Mouse (Mus musculus): Measurements from ENCODE around the gene Ms4a12. TPM values are rescaled to one million over a fixed set of nuclear protein-coding genes. Genes with fewer than 3 reads are reported as not detected.

Ms4a12 gene
- polyA plus RNA-seq, 1 experiment from 2014 or later: not detected

DNA sequence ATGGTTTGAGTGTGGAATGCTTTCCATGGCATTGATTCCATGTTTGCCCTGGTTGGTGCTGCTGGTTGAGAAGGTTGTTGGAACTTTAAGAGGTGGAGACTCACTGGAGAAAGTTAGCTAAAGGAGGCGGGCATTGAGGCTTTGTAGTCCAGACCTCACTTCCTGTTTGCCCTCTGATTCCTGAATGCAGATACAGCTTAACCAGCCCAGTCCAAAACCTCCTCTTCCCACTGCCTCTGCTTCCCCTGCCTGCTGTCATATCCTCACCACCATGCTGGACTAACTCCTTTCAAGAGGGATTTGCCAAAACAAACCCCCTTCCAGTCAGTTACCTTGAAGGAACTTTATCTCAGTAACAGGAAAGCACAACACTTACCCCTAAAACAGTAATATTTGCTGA is 39.7 kb downstream of the Ms4a12 start:
- H3K27ac ChIP-seq: no peak overlapping the region
- no peaks in the 10 kb centered on the region for H3K36me3 ChIP-seq (ENCODE audit: inconsistent target)
- H3K79me2 ChIP-seq (ENCODE audit: inconsistent target): no peaks in the 10 kb centered on the region
- H3K4me3 ChIP-seq (ENCODE audit: inconsistent target): no peak overlapping the region
- 50% methylated on average over 1 of the region's 1 CpGs for WGBS (ENCODE audit: missing documents)

GRCm38 (mm10) chr19:11184121-11184520 is 48.1 kb downstream of the Ms4a12 start:
- H3K36me3 ChIP-seq (ENCODE audit: inconsistent target): no peaks in the 10 kb centered on the region
- 19% methylated on average over 5 of the region's 5 CpGs for WGBS (ENCODE audit: missing documents)
- H3K27ac ChIP-seq: no peak overlapping the region
- H3K79me2 ChIP-seq (ENCODE audit: inconsistent target): no peaks in the 10 kb centered on the region
- H3K4me3 ChIP-seq (ENCODE audit: inconsistent target): no peak overlapping the region

DNA sequence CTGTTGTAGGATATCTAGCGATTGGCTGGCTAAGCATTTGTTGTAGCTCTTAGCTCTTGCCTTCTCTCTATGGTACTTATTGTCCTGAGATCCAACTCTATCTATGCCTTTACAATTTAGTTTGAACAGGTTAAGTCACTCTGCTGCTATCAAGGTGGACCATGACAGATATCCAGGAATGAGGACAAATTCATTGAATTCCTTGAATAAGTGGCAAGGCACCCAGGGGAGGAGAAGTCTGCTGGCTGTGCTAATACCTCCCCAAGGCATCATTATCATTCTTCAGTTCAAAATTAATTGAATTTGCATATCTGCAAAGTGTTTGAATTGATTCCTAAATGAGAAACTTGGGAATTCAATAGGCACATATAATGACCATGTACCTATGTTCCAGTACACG is 54.8 kb downstream of the Ms4a12 start:
- WGBS (ENCODE audit: missing documents): 85% methylated on average over 2 of the region's 2 CpGs
- Histone ChIP-seq H3K4me3 (ENCODE audit: inconsistent target) (no peak overlapping the region), H3K79me2 (ENCODE audit: inconsistent target) (no peaks in the 10 kb centered on the region), H3K36me3 (ENCODE audit: inconsistent target) (no peaks in the 10 kb centered on the region), H3K27ac (no peak overlapping the region)

GRCm38 (mm10) chr19:11165172-11165571 is 67.1 kb downstream of the Ms4a12 start, which contains the start of gene 1700025F22Rik:
Gene 1700025F22Rik, minus strand, starts transcription at chr19:11165320.
- H3K27ac ChIP-seq: no peak within 1 kb of the TSS
- H3K79me2 ChIP-seq (ENCODE audit: inconsistent target): no peaks in the 10 kb centered on the region
- H3K4me3 ChIP-seq (ENCODE audit: inconsistent target): no peak within 1 kb of the TSS
- no peaks in the 10 kb centered on the region for H3K36me3 ChIP-seq (ENCODE audit: inconsistent target)
- WGBS (ENCODE audit: missing documents): 38% methylated on average over 8 of the region's 10 CpGs

Other genes starting within 250 kb of the Ms4a12 start
- gene Ms4a15, start 239.2 kb downstream of the Ms4a12 start, polyA plus RNA-seq (2018): not detected in 3 replicates
- not detected in 3 replicates for gene Ms4a18, start 214.4 kb downstream of the Ms4a12 start, polyA plus RNA-seq (2018)
- gene Ms4a8a, start 151.3 kb downstream of the Ms4a12 start, polyA plus RNA-seq (2018): 0.63 TPM in 1 of 3 replicates, not detected in the others
- not detected in 3 replicates for gene 1700017D01Rik, start 101.6 kb downstream of the Ms4a12 start, polyA plus RNA-seq (2018)
- not detected in 3 replicates for gene 1700025F22Rik, start 67.1 kb downstream of the Ms4a12 start, polyA plus RNA-seq (2018)
- not detected in 3 replicates for gene Ms4a13, start 35.7 kb downstream of the Ms4a12 start, polyA plus RNA-seq (2018)
- gene Ms4a1, start 33.8 kb upstream of the Ms4a12 start, polyA plus RNA-seq (2018): 0.07 to 0.09 TPM in 2 of 3 replicates, not detected in the other
- not detected in 3 replicates for gene Ms4a5, start 51.4 kb upstream of the Ms4a12 start, polyA plus RNA-seq (2018)
- 36.7 to 102 TPM (median 69.8 TPM) in 3 replicates for gene Ms4a14, start 82.0 kb upstream of the Ms4a12 start, polyA plus RNA-seq (2018)
- 1,229 to 1,780 TPM (median 1,290 TPM) in 3 replicates for gene Ms4a7, start 103.7 kb upstream of the Ms4a12 start, polyA plus RNA-seq (2018)
- 260 to 797 TPM (median 552 TPM) in 3 replicates for gene Ms4a4a, start 143.1 kb upstream of the Ms4a12 start, polyA plus RNA-seq (2018)
- 43.4 to 183 TPM (median 71.1 TPM) in 3 replicates for gene Ms4a4c, start 172.3 kb upstream of the Ms4a12 start, polyA plus RNA-seq (2018)
- 2.1 to 3.8 TPM (median 3.0 TPM) in 3 replicates for gene Ms4a4b, start 211.1 kb upstream of the Ms4a12 start, polyA plus RNA-seq (2018)
- 546 to 786 TPM (median 561 TPM) in 3 replicates for gene Ms4a6c, start 236.9 kb upstream of the Ms4a12 start, polyA plus RNA-seq (2018)